Mouse (Mus musculus) left cerebral cortex, adult 2 months (tissue): Measurements from ENCODE around the gene Nebl. TPM values are rescaled to one million over a fixed set of nuclear protein-coding genes. Genes with fewer than 3 reads are reported as not detected.

Experiments used
- DNase-seq, 2 experiments: peaks; one replicate each; pipeline ENCODE4 v3.0.0; 2021 to 2022; ENCODE audit warnings: low spot score in 2 of 2, mixed read lengths in 1 of 2; ENCODE audit errors: extremely low spot score in 1 of 2
- H3K27ac ChIP-seq: fragments of 200-600 bp; 2 replicates; pipeline ENCODE4 v1.8.1; 2022
- H3K4me3 ChIP-seq: fragments of 200-600 bp; 2 replicates; pipeline ENCODE4 v1.8.1; 2022
- CTCF ChIP-seq: fragments of 200-600 bp; IDR thresholded peaks from 2 replicates; pipeline ENCODE4 v1.8.1; 2022; ENCODE audit warnings: antibody characterized with exemption, mild to moderate bottlenecking, moderate library complexity
- intact Hi-C: fragments of 180-260 bp; cut with DNase I; formaldehyde crosslinking; loops from one replicate; pipeline ENCODE4 v1.15.1; 2025
- total RNA-seq, 2 experiments: library from RNA; stranded (reverse); gene quantifications; 2 replicates each; pipeline ENCODE4 v1.2.3; 2021

The Nebl gene
- total RNA-seq, 2 experiments from 2014 or later: 80.3 to 80.9 TPM

- no peak overlapping the region for H3K27ac ChIP-seq
- DNase-seq: no peak
- H3K4me3 ChIP-seq: no peak overlapping the region
- TF ChIP-seq CTCF: no peak
- intact Hi-C loops: no loop called here
Observed at GRCm38 (mm10) chr2:17600652-17601051, 130.6 kb downstream of the Nebl start.

GRCm38 (mm10) chr2:17599860-17600259 is 131.4 kb downstream of the Nebl start:
- TF ChIP-seq CTCF: no peak
- no peak for DNase-seq
- no peak overlapping the region for H3K27ac ChIP-seq
- intact Hi-C loops: no loop called here
- no peak overlapping the region for H3K4me3 ChIP-seq

DNA sequence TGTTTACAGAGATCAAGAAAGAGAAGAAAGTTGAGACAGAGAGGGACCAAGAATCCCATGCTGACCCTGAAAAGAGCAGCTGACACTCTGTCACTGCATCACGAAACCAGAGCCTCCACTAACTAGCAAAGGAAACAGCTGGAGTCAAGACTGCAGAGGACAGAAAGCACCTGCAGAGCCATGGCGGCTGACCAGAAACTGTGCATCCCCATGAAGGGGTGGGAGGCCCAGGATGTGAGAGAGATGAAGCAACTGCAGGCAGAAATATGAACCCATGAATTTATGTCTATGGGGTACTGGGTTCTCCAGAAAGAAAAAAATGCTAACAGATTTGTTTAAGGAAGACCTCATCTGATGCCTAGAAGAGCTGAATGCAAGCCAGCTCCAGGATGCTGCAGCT is 133.3 kb downstream of the Nebl start:
- DNase-seq: no peak
- Histone ChIP-seq H3K27ac (no peak overlapping the region), H3K4me3 (no peak overlapping the region)
- intact Hi-C loops: no loop called here
- no peak for TF ChIP-seq CTCF

DNA sequence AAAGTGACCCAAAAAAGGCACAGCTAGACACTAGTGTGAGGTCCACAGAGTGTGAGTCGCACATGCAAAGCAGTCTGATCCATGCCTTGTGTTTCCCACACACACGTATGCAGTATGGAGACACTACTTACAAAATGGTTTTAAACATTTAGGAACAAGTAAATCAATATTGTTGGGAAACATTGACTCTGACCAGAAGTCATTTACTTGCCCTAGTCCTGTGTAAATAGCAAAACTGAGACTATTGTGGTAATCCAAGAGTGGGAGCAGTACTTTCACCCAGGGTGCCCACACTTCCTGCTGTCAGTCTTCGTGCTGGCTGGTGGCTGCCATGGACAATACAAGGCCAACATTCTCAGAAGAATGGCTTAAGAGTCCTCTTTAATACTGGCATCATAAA is 141.6 kb downstream of the Nebl start:
- Histone ChIP-seq H3K4me3 (no peak overlapping the region), H3K27ac (no peak overlapping the region)
- intact Hi-C loops: no loop called here
- DNase-seq: no peak
- TF ChIP-seq CTCF: no peak

GRCm38 (mm10) chr2:17585329-17585992 is 145.8 kb downstream of the Nebl start:
- H3K27ac ChIP-seq: no peak overlapping the region
- intact Hi-C loops: no loop called here
- H3K4me3 ChIP-seq: no peak overlapping the region
- TF ChIP-seq CTCF: no peak
- DNase-seq: no peak

- no peak for DNase-seq
- intact Hi-C loops: no loop called here
- TF ChIP-seq CTCF: no peak
- no peak overlapping the region for H3K4me3 ChIP-seq
- H3K27ac ChIP-seq: no peak overlapping the region
Observed at GRCm38 (mm10) chr2:17575648-17576047, 155.6 kb downstream of the Nebl start.

DNA sequence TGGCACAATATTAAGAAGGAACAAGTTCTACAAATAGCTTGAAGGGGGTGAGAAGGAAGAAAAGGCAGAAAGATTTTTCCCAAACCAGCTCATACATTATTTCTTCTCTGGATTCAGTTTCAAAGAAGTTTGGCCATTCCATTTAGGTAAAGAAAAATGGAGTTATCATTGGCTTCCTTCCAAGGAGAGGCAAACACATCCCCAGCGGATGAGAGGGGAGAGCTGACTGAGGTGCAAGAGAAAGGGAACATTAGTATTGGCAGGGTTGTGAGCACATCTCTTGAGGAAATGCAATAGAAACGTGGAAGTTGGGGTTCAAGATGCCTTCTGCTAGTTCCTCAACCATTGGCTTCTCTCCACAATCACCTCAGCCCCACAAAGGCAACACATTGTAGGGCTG is 159.5 kb downstream of the Nebl start:
- no peak overlapping the region for H3K27ac ChIP-seq
- TF ChIP-seq CTCF: no peak
- intact Hi-C loops: no loop called here
- no peak overlapping the region for H3K4me3 ChIP-seq
- DNase-seq: no peak

GRCm38 (mm10) chr2:17558889-17559742 is 172.1 kb downstream of the Nebl start:
- H3K27ac ChIP-seq: no peak overlapping the region

GRCm38 (mm10) chr2:17549895-17550558 is 181.2 kb downstream of the Nebl start:
- Histone ChIP-seq H3K27ac (no peak overlapping the region), H3K4me3 (no peak overlapping the region)
- no peak for TF ChIP-seq CTCF
- intact Hi-C loops: no loop called here
- no peak for DNase-seq

More at GRCm38 (mm10) chr2:17558889-17559742, 172.1 kb downstream of the Nebl start:
- TF ChIP-seq CTCF: no peak
- DNase-seq: no peak
- no peak overlapping the region for H3K4me3 ChIP-seq
- intact Hi-C loops: no loop called here

DNA sequence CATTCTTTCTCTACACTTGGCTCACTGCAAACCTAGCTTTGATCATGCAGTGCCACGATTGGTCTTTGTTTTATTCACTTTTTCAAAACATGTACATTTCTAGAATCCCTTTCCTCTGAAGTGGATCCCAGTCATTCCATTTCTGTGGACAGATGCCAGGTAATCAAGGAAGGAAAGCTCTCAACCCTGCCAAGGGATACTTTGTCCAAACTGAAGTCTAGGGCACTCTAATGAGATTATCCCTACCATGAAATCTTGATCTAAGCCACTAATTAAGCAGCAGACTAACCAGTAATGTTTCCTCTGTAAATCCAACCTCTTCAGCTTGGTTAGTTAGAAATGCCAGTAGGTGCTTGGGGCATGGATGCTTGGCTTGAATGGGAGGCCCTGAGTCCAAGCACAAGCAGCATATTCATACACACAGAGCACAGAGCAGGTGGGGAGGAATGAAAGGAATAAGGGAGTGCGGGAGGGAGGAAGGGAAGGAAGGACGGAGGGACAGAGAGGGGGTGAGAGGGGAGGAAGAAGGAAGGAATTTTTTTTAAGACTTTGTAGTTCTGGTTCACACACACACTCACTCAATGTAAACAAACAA is 184.8 kb downstream of the Nebl start:
- DNase-seq: no peak
- no peak for TF ChIP-seq CTCF
- Histone ChIP-seq H3K27ac (no peak overlapping the region), H3K4me3 (no peak overlapping the region)
- intact Hi-C loops: no loop called here

DNA sequence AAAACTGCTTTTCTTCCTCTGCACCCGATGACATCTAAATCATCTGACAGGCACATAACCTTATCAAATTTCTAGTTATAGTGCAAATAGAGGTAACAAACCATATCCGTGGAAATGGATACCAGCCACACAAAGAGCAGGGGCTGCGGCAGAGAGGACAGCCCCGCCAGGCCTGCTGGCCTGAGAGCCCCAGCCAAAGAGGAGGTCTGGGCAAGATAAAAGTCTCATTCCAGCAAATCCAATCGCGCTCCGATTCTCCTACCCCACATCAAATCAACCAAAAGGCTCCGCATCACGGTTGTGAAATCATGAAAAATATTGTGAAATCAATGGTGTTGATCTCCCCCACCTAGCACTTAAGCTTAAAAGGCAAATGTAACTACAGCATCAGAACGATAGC is 191.5 kb downstream of the Nebl start:
- no peak for DNase-seq
- intact Hi-C loops: loop anchor here (10.0 kb wide), 1 partner anchor 195 kb away; the partner anchor contains the start of gene Nebl
- Histone ChIP-seq H3K4me3 (no peak overlapping the region), H3K27ac (no peak overlapping the region)
- no peak for TF ChIP-seq CTCF

DNA sequence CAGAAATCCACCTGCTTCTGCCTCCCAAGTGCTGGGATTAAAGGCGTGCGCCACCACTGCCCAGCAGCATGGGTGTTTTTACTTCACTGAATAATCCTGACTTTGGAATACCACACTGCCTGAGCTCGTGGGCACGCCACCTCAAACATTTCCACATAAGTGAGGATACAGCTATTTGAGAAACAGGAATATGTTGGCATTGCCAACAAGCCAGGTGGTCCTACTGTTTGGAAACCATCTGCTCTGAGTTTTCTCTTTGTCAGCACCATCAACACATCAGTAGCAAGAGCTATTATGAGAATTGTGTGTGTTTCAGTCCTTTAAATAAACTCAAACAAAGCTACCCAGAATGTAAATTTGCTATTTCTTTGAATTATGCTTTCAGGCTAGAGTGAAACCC is 192.8 kb downstream of the Nebl start:
- TF ChIP-seq CTCF: no peak
- Histone ChIP-seq H3K4me3 (no peak overlapping the region), H3K27ac (no peak overlapping the region)
- peak; percentile 40 to 58 for DNase-seq
- intact Hi-C loops: loop anchor here (10.0 kb wide), 1 partner anchor 196 kb away; the partner anchor contains the start of gene Nebl
